Mouse (Mus musculus) hindbrain, embryonic 16.5 days (tissue): ENCODE measurements around the gene Slc5a10. TPM values are rescaled to one million over a fixed set of nuclear protein-coding genes. Genes with fewer than 3 reads are reported as not detected.

ENCODE experiments used
- ATAC-seq: fragments of 200-750 bp; cut with Nextera tagmentation; 2 replicates; pipeline ENCODE4 v1.8.0; 2017; ENCODE audit warnings: moderate TSS enrichment, moderate library complexity
- H3K27ac ChIP-seq: fragments of 300-500 bp; sonication (generic); 2 replicates; pipeline ENCODE4 v1.5.1; 2014; ENCODE audit warnings: low read depth, mild to moderate bottlenecking, control low read depth, low read length, moderate library complexity
- H3K27me3 ChIP-seq: fragments of 300-500 bp; sonication (generic); replicated peaks from 2 replicates; pipeline ENCODE4 v1.6.1; 2014; ENCODE audit warnings: low read length; ENCODE audit not compliant: control insufficient read depth, insufficient read depth
- H3K36me3 ChIP-seq: fragments of 300-500 bp; sonication (generic); 2 replicates; pipeline ENCODE4 v1.6.1; 2014; ENCODE audit warnings: mild to moderate bottlenecking, low read length, moderate library complexity, mixed read lengths; ENCODE audit not compliant: control insufficient read depth, insufficient read depth
- H3K4me1 ChIP-seq: fragments of 300-500 bp; sonication (generic); 2 replicates; pipeline ENCODE4 v1.6.1; 2014; ENCODE audit warnings: low read depth, low read length; ENCODE audit not compliant: control insufficient read depth, insufficient read depth
- H3K4me2 ChIP-seq: fragments of 300-500 bp; sonication (generic); 2 replicates; pipeline ENCODE4 v1.6.1; 2014; ENCODE audit warnings: mild to moderate bottlenecking, low read length, control low read depth, moderate library complexity
- H3K4me3 ChIP-seq: fragments of 300-500 bp; sonication (generic); 2 replicates; pipeline ENCODE4 v1.5.1; 2014; ENCODE audit warnings: mild to moderate bottlenecking, low read length, control low read depth, moderate library complexity
- H3K9ac ChIP-seq: fragments of 300-500 bp; sonication (generic); 2 replicates; pipeline ENCODE4 v1.6.1; 2014; ENCODE audit warnings: low read depth, mild to moderate bottlenecking, control low read depth, low read length, moderate library complexity
- H3K9me3 ChIP-seq: fragments of 300-500 bp; sonication (generic); 2 replicates; pipeline ENCODE4 v1.6.1; 2014; ENCODE audit warnings: mild to moderate bottlenecking, low read length, moderate library complexity; ENCODE audit not compliant: control insufficient read depth
- WGBS: fragments of 180-500 bp; shearing (Covaris S2); extraction: QIAGEN DNeasy Blood & Tissue Kit; methylation state at CpG from one replicate; pipeline ENCODE4 v1.1.7; 2014; 5-methylcytosine and 5-hydroxymethylcytosine counted together
- polyA plus RNA-seq: library from polyadenylated mRNA; unstranded; fragments of >200 nt; fragmentation: Nextera tagmentation; extraction: Ambion mirVana; gene quantifications from 2 replicates; pipeline ENCODE4 v1.2.1, GENCODE M21; 2015

Gene Slc5a10
- polyA plus RNA-seq, 1 experiment from 2014 or later, result not detected

GRCm38 (mm10) chr11:61740500-61740899 is 19.9 kb upstream of the Slc5a10 start:
- 93% methylated on average over 1 of the region's 1 CpGs for WGBS
- no peaks in the 10 kb centered on the region for H3K27me3 ChIP-seq
- peaks cover 41% of the 10 kb centered on the region for H3K36me3 ChIP-seq
- no peak for ATAC-seq
- no peak overlapping the region for H3K9ac ChIP-seq
- no peak overlapping the region for H3K27ac ChIP-seq
- no peak overlapping the region for H3K4me2 ChIP-seq
- H3K4me3 ChIP-seq, result no peak overlapping the region
- no peaks in the 10 kb centered on the region; the same call in 1 of the 2 replicates for H3K4me1 ChIP-seq
- H3K9me3 ChIP-seq, result no peaks in the 10 kb centered on the region

- peaks cover 44% of the 10 kb centered on the region for H3K36me3 ChIP-seq
- 97% methylated on average over 1 of the region's 1 CpGs for WGBS
- H3K27ac ChIP-seq, result no peak overlapping the region
- H3K27me3 ChIP-seq, result no peaks in the 10 kb centered on the region
- H3K9ac ChIP-seq, result no peak overlapping the region
- no peaks in the 10 kb centered on the region for H3K9me3 ChIP-seq
- H3K4me3 ChIP-seq, result no peak overlapping the region
- no peak for ATAC-seq
- H3K4me1 ChIP-seq, result no peaks in the 10 kb centered on the region
- H3K4me2 ChIP-seq, result no peak overlapping the region
Measured at GRCm38 (mm10) chr11:61737290-61737689, 16.7 kb upstream of the Slc5a10 start.

DNA sequence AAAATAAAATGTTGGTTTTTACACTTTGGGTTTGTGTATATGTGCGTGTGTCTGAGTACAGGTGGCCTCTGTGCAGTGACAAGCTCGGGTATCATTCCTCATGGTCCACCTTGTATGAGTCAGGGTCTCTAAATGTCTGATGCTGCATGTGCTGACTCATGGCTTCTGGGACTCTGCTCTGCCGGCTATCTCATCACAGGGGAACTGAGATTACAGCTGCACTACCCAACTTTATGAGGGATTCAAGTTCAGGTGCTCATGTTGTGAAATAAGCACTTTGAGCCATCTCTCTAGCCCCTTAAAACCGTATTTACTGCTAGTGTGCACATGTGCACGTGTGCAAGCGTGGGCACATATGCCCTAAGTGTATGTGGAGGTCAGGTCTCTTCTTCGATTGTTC is 12.0 kb upstream of the Slc5a10 start:
- no peak overlapping the region for H3K9ac ChIP-seq
- H3K4me3 ChIP-seq, result no peak overlapping the region
- 91% methylated on average over 7 of the region's 7 CpGs for WGBS
- H3K9me3 ChIP-seq, result no peaks in the 10 kb centered on the region
- no peak overlapping the region for H3K27ac ChIP-seq
- no peaks in the 10 kb centered on the region for H3K4me1 ChIP-seq
- no peak overlapping the region for H3K4me2 ChIP-seq
- H3K27me3 ChIP-seq, result no peaks in the 10 kb centered on the region
- peaks cover 25% of the 10 kb centered on the region for H3K36me3 ChIP-seq
- no peak for ATAC-seq

DNA sequence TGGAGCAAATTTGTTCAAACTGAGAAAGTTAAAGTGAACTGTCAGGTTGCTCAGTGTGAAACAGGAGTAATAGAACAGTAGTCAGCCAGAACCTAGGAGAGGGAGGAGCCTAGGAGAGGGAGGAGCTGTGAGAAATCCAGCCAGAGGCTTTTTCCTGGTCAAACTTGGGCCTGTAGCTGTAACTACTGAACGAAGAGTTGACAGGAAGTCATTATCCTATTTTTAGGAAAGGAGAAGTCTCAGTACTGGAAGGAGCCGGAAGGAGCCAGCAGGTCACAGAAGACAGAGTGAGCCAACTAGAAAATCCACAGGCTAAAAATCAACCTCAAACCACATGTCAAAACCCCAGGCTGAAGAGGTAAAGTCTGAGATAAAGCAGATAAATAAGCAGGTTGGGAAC is 7.4 kb upstream of the Slc5a10 start:
- Histone ChIP-seq H3K36me3 (peaks cover 13% of the 10 kb centered on the region), H3K9ac (no peak overlapping the region), H3K27me3 (no peaks in the 10 kb centered on the region), H3K4me3 (no peak overlapping the region), H3K9me3 (no peaks in the 10 kb centered on the region), H3K4me1 (no peaks in the 10 kb centered on the region), H3K27ac (no peak overlapping the region), H3K4me2 (no peak overlapping the region)
- WGBS, result 82% methylated on average over 2 of the region's 2 CpGs
- ATAC-seq, result no peak

- H3K9ac ChIP-seq, result no peak overlapping the region
- no peak for ATAC-seq
- no peak overlapping the region for H3K4me3 ChIP-seq
- no peaks in the 10 kb centered on the region for H3K27me3 ChIP-seq
- no peak overlapping the region for H3K4me2 ChIP-seq
- H3K4me1 ChIP-seq, result no peaks in the 10 kb centered on the region
- 61% methylated on average over 5 of the region's 5 CpGs for WGBS
- H3K36me3 ChIP-seq, result no peaks in the 10 kb centered on the region
- no peaks in the 10 kb centered on the region for H3K9me3 ChIP-seq
- no peak overlapping the region for H3K27ac ChIP-seq
Measured at GRCm38 (mm10) chr11:61722077-61722476, 1.5 kb upstream of the Slc5a10 start.

DNA sequence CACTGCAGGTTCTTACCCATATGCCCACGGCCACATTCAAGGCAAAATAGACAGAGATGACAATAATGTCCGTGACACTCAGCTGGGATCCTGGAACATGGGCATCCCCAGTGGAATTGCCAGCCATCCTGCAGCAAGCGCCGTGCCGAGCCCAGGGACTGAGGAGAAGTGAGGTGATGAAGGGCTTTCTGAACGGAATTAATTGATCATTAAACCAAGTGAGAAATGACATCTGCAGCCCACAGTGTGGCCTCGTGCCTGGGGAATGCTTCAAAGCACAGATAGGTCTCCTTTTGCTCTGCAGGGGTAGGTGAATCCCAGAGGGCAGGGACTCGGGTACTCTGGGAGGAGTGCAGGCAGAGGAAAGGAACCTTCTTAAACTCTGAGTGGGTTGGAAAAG is 800 bp downstream of the Slc5a10 start:
- no peaks in the 10 kb centered on the region for H3K27me3 ChIP-seq
- H3K9ac ChIP-seq, result no peak overlapping the region
- H3K27ac ChIP-seq, result no peak overlapping the region
- no peaks in the 10 kb centered on the region for H3K36me3 ChIP-seq
- 65% methylated on average over 8 of the region's 8 CpGs for WGBS
- H3K4me2 ChIP-seq, result no peak overlapping the region
- no peak overlapping the region for H3K4me3 ChIP-seq
- H3K4me1 ChIP-seq, result no peaks in the 10 kb centered on the region; the same call in 1 of the 2 replicates
- no peaks in the 10 kb centered on the region for H3K9me3 ChIP-seq
- ATAC-seq, result no peak

DNA sequence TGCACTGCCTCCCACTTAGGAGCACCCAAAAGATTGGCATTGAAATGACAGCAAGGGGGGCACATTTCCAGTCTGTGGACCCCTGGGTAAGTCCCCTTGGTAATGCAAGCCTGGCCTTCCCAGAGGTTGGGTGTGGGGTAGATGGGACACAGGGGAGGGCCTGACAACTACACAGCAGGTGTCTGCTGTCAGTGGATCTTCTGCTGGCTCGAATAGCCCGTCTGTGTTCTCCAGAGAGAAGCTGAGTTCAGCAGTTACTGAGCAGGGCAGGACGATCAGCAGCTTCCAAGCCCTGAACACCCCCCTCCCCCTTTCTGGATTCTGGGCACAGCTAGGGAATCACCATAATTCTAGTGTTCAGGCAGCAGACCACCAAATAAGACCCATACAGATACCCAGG is 1.2 kb downstream of the Slc5a10 start:
- Histone ChIP-seq H3K4me1 (no peaks in the 10 kb centered on the region; the same call in 1 of the 2 replicates), H3K4me3 (no peak overlapping the region), H3K27me3 (no peaks in the 10 kb centered on the region), H3K36me3 (no peaks in the 10 kb centered on the region), H3K27ac (no peak overlapping the region), H3K4me2 (no peak overlapping the region), H3K9ac (no peak overlapping the region), H3K9me3 (no peaks in the 10 kb centered on the region)
- WGBS, result 42% methylated on average over 3 of the region's 3 CpGs
- no peak for ATAC-seq

DNA sequence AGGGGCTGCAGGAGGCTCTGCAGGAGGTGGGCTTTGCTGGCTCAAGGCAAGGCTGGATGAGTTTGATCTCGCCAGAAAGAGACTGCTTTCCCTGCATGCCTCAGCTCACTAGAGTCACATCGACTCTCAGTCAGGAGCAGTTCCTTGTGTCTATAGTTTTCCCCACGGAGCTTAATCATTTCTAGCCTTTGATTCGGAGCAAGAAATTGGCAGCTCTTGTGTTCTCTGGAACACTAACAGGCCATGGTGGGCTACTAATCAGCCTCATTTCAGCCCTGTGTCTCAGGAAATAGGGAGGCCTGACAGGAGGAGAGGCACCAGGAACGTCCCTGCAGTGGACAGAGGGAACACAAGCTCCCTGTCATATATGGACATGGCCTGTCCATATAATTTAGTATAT is 2.6 kb downstream of the Slc5a10 start:
- Histone ChIP-seq H3K9ac (no peak overlapping the region), H3K9me3 (no peaks in the 10 kb centered on the region), H3K4me3 (no peak overlapping the region), H3K27me3 (no peaks in the 10 kb centered on the region), H3K4me1 (no peaks in the 10 kb centered on the region; the same call in 1 of the 2 replicates), H3K27ac (no peak overlapping the region), H3K36me3 (no peaks in the 10 kb centered on the region), H3K4me2 (no peak overlapping the region)
- WGBS, result 58% methylated on average over 5 of the region's 5 CpGs
- ATAC-seq, result no peak

DNA sequence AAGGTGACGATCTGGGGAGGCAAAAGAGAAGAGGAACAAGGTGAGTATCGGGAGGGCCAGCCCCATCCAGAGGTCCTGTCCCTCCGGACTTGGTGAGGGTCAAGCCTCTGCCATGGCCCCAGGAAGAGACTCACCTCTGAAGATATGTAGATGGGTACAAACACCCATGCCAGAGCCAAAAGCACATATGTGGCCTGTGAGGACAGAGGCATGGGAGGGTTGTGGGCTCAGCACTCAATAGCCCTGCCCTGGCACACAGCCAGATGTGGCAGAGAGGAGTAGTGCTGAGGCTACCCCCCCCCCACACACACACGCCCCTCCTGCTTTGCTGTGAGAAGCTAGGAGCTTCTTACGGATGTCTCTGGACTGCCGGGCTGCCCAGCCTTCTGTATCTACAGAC is 5.5 kb downstream of the Slc5a10 start:
- WGBS, result 61% methylated on average over 6 of the region's 6 CpGs
- H3K4me1 ChIP-seq, result no peaks in the 10 kb centered on the region; the same call in 1 of the 2 replicates
- no peaks in the 10 kb centered on the region for H3K36me3 ChIP-seq
- H3K27ac ChIP-seq, result no peak overlapping the region
- H3K9me3 ChIP-seq, result no peaks in the 10 kb centered on the region
- no peaks in the 10 kb centered on the region for H3K27me3 ChIP-seq
- H3K4me2 ChIP-seq, result no peak overlapping the region
- ATAC-seq, result no peak
- no peak overlapping the region for H3K4me3 ChIP-seq
- no peak overlapping the region for H3K9ac ChIP-seq
